Mouse (Mus musculus): ENCODE measurements at regions not wholly inside any gene's neighbourhood (a gene's known extent, or its start where the extent isn't known, plus 50 kb on each side); places are given as distances from the start of the nearest gene placed in this dataset.

DNA sequence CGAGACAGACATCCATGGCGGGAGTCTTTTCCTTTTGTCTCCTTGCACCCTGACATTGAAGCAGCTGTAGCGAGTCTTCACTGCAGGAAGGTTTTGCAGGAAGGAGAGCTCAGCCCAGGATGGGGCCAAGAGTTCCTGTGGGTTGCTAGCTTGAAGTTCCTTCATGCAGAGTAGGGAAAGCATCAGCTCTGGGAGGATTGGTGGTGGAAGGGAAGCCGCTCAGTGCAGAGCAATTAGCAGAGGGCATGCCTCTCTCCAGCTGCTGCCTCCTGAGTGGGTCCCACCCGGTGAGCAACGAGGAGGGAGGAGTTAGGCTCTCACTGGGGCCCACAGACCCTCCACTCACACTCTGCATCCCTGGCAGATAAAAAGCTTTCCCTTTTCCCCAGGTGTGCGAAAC lies 298.9 kb downstream of the Slc4a3 start:
- no peaks in the 10 kb centered on the region for H3K79me3 ChIP-seq (ENCODE audit: low read depth)
- TF ChIP-seq FOSL1 (IDR thresholded peaks at IDR 0.05; ENCODE audit: insufficient read depth, low read length, poor library complexity, severe bottlenecking): no peak
- no peak for TF ChIP-seq MYOD1 (IDR thresholded peaks at IDR 0.05; ENCODE audit: control insufficient read depth, insufficient read length, low read depth)
- no peak for TF ChIP-seq MYOG (IDR thresholded peaks at IDR 0.05; ENCODE audit: control insufficient read depth, extremely low read depth, insufficient read length)
- TF ChIP-seq CEBPB (IDR thresholded peaks at IDR 0.05; ENCODE audit: low read depth): no peak
- no peak for TF ChIP-seq MAX (IDR thresholded peaks at IDR 0.05)
- TF ChIP-seq CTCF (IDR thresholded peaks at IDR 0.05; ENCODE audit: control insufficient read depth, insufficient read depth, insufficient read length): no peak
- no peak for TF ChIP-seq USF1 (IDR thresholded peaks at IDR 0.05; ENCODE audit: low read depth)
- no peak overlapping the region for H3ac ChIP-seq (ENCODE audit: control insufficient read depth, insufficient read length, low read depth)
- H3K36me3 ChIP-seq (ENCODE audit: control insufficient read depth, insufficient read depth): no peaks in the 10 kb centered on the region
- H3K79me2 ChIP-seq (ENCODE audit: control insufficient read depth, insufficient read depth): no peaks in the 10 kb centered on the region
- H3K27me3 ChIP-seq (ENCODE audit: control insufficient read depth, insufficient read depth, insufficient read length): no peaks in the 10 kb centered on the region
- H3K4me3 ChIP-seq (ENCODE audit: insufficient read depth, poor library complexity, severe bottlenecking): no peak overlapping the region

DNA sequence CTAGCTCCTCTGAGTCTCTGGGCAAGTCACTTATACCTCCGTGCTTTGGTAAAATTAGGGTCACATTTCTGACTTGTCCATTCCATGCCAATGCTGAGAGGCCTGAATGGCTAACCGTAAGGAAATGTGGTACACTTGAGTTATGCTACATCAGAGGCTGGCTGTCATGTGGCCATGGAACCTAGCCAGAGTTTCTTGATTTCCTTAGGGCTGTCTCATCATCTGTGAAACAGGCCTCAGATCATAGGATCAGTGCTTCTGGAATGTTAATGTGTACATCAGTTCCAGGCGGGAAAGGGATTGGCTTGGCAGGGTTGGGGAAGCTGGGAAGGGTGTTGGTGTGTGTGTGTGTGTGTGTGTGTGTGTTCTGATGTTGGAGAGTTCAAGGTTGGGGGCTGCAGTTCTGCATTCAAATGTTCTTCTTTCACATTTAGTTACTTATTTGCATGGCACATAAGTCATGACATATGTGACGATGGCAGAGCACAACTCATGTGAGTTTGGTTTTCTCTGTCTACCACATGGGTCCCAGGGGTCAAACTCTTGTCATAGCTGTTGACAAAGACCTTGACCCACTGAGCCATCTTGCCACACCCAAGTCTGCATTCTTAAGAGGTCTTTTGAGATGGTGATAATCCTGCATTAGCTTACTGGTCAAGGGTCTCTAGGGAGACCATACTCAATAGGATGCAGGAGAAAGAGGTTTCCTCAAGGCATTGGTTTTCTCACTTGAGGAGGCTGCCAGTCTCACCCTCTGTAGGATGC lies 299.9 kb downstream of the Slc4a3 start:
- H3K4me3 ChIP-seq (ENCODE audit: insufficient read depth, poor library complexity, severe bottlenecking): no peak overlapping the region

DNA sequence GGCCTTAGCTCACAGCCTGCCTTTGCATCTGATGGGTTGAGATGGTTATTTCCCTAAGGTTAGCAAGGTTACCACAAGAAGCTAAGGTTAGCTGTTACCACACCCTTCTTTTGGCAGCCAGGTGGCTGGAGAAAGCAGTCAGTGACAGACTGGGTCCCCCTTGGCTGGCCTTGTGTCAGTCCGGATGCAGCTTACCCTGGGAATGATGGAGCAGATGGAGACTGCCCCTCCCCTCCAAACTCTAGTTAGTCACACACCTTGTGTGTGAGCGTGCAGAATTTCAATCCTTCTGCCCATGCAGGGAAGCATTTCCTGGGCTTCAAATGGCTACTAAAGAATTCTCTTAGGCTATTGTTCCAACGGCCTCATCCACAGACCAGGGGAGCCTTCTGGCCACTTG lies 301.6 kb downstream of the Slc4a3 start:
- Histone ChIP-seq H3K79me2 (ENCODE audit: control insufficient read depth, insufficient read depth) (no peaks in the 10 kb centered on the region), H3ac (ENCODE audit: control insufficient read depth, insufficient read length, low read depth) (no peak overlapping the region), H3K36me3 (ENCODE audit: control insufficient read depth, insufficient read depth) (no peaks in the 10 kb centered on the region), H3K27me3 (ENCODE audit: control insufficient read depth, insufficient read depth, insufficient read length) (no peaks in the 10 kb centered on the region), H3K79me3 (ENCODE audit: low read depth) (no peaks in the 10 kb centered on the region), H3K4me3 (ENCODE audit: insufficient read depth, poor library complexity, severe bottlenecking) (no peak overlapping the region)
- TF ChIP-seq MAX (IDR thresholded peaks at IDR 0.05) (no peak), USF1 (IDR thresholded peaks at IDR 0.05; ENCODE audit: low read depth) (no peak), MYOG (IDR thresholded peaks at IDR 0.05; ENCODE audit: control insufficient read depth, extremely low read depth, insufficient read length) (no peak), CEBPB (IDR thresholded peaks at IDR 0.05; ENCODE audit: low read depth) (no peak)

More for the DNA sequence above, 299.9 kb downstream of the Slc4a3 start:
- no peak overlapping the region for H3ac ChIP-seq (ENCODE audit: control insufficient read depth, insufficient read length, low read depth)
- no peaks in the 10 kb centered on the region for H3K36me3 ChIP-seq (ENCODE audit: control insufficient read depth, insufficient read depth)
- no peaks in the 10 kb centered on the region for H3K79me2 ChIP-seq (ENCODE audit: control insufficient read depth, insufficient read depth)
- no peaks in the 10 kb centered on the region for H3K79me3 ChIP-seq (ENCODE audit: low read depth)
- TF ChIP-seq MYOD1 (IDR thresholded peaks at IDR 0.05; ENCODE audit: control insufficient read depth, insufficient read length, low read depth): no peak
- TF ChIP-seq FOSL1 (IDR thresholded peaks at IDR 0.05; ENCODE audit: insufficient read depth, low read length, poor library complexity, severe bottlenecking): no peak
- TF ChIP-seq CTCF (IDR thresholded peaks at IDR 0.05; ENCODE audit: control insufficient read depth, insufficient read depth, insufficient read length): no peak
- no peak for TF ChIP-seq MYOG (IDR thresholded peaks at IDR 0.05; ENCODE audit: control insufficient read depth, extremely low read depth, insufficient read length)
- TF ChIP-seq CEBPB (IDR thresholded peaks at IDR 0.05; ENCODE audit: low read depth): no peak
- no peak for TF ChIP-seq MAX (IDR thresholded peaks at IDR 0.05)
- TF ChIP-seq USF1 (IDR thresholded peaks at IDR 0.05; ENCODE audit: low read depth): no peak
- no peaks in the 10 kb centered on the region for H3K27me3 ChIP-seq (ENCODE audit: control insufficient read depth, insufficient read depth, insufficient read length)

DNA sequence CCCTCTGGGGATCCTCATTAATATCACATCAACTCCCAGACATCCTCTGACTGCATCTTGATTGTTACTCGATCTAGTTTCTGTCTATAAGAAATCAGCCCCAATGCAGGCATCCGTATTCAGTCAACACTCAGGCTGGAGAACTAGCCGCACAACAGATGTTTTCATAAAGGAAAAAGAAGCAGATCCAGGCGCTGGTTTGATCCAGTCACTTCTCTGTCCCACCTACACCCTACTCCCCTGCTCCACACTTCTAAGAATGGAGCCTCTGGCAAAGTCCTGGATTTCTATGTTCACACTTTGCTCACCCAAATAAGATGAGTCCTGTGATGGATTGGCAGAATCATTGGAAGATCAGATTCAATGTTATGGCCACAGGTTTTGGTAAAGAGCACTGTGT lies 302.4 kb downstream of the Slc4a3 start:
- Histone ChIP-seq H3K36me3 (ENCODE audit: control insufficient read depth, insufficient read depth) (no peaks in the 10 kb centered on the region), H3K27me3 (ENCODE audit: control insufficient read depth, insufficient read depth, insufficient read length) (no peaks in the 10 kb centered on the region), H3K79me2 (ENCODE audit: control insufficient read depth, insufficient read depth) (no peaks in the 10 kb centered on the region), H3ac (ENCODE audit: control insufficient read depth, insufficient read length, low read depth) (no peak overlapping the region), H3K79me3 (ENCODE audit: low read depth) (no peaks in the 10 kb centered on the region), H3K4me3 (ENCODE audit: insufficient read depth, poor library complexity, severe bottlenecking) (no peak overlapping the region)
- TF ChIP-seq MYOG (IDR thresholded peaks at IDR 0.05; ENCODE audit: control insufficient read depth, extremely low read depth, insufficient read length) (no peak), CTCF (IDR thresholded peaks at IDR 0.05; ENCODE audit: control insufficient read depth, insufficient read depth, insufficient read length) (no peak), MYOD1 (IDR thresholded peaks at IDR 0.05; ENCODE audit: control insufficient read depth, insufficient read length, low read depth) (no peak)

DNA sequence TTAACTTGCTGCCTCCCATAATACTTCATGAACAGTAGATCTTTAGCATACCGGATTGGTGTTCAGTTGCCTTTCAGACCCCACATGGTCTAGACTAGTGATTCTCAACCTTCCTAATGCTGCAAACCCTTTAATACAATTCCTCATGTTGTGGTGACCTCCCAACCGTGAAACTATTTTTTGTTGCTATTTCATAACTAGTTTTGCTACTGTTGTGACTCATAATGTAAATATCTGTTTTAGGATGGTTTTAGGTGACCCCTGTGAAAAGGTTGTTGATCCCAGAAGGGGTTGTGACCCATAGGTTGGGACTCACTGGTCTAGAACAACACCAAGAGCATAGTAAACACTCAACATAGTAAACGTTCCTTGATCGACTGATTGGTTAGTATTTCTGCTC lies 304.1 kb downstream of the Slc4a3 start:
- no peak overlapping the region for H3K4me3 ChIP-seq (ENCODE audit: insufficient read depth, poor library complexity, severe bottlenecking)
- H3K36me3 ChIP-seq (ENCODE audit: control insufficient read depth, insufficient read depth): no peaks in the 10 kb centered on the region
- TF ChIP-seq MYOG (IDR thresholded peaks at IDR 0.05; ENCODE audit: control insufficient read depth, extremely low read depth, insufficient read length): no peak
- no peak for TF ChIP-seq FOSL1 (IDR thresholded peaks at IDR 0.05; ENCODE audit: insufficient read depth, low read length, poor library complexity, severe bottlenecking)
- no peak for TF ChIP-seq MYOD1 (IDR thresholded peaks at IDR 0.05; ENCODE audit: control insufficient read depth, insufficient read length, low read depth)
- TF ChIP-seq CEBPB (IDR thresholded peaks at IDR 0.05; ENCODE audit: low read depth): no peak
- no peak for TF ChIP-seq MAX (IDR thresholded peaks at IDR 0.05)
- no peak for TF ChIP-seq USF1 (IDR thresholded peaks at IDR 0.05; ENCODE audit: low read depth)
- H3K79me2 ChIP-seq (ENCODE audit: control insufficient read depth, insufficient read depth): no peaks in the 10 kb centered on the region
- H3ac ChIP-seq (ENCODE audit: control insufficient read depth, insufficient read length, low read depth): no peak overlapping the region
- H3K27me3 ChIP-seq (ENCODE audit: control insufficient read depth, insufficient read depth, insufficient read length): no peaks in the 10 kb centered on the region
- H3K79me3 ChIP-seq (ENCODE audit: low read depth): no peaks in the 10 kb centered on the region

All from C2C12 (cell line).